Mouse (Mus musculus): ENCODE measurements at regions not wholly inside any gene's neighbourhood (a gene's known extent, or its start where the extent isn't known, plus 50 kb on each side); places are given as distances from the start of the nearest gene placed in this dataset.
"Not testable (repeated sequence)": the region's sequence is repeated elsewhere in the genome, so short reads cannot be mapped to it uniquely, and the experiment has no call there.

- not testable (repeated sequence) for DNase-seq (ENCODE audit: low spot score in 2 of 2)
Measured at GRCm38 (mm10) chr1:23316288-23316687, 81.3 kb downstream of the Ogfrl1 start.

DNA sequence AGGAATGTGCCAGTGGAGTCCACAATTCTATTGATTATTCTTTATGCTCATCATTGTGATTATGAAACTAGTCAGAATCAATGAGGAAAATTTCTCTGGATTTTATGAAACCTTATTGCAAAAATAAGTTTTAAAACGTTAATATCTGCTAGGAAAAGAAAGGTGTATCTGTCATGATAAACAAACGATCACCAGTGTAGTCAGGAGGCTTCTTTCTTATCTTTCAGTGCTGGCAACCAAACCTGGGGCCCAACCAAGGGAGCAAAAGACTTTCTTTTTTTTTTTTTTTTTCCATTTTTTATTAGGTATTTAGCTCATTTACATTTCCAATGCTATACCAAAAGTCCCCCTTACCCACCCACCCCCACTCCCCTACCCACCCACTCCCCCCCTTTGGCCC lies 82.7 kb downstream of the Ogfrl1 start:
- not testable (repeated sequence) for DNase-seq (ENCODE audit: low spot score in 2 of 2)

DNA sequence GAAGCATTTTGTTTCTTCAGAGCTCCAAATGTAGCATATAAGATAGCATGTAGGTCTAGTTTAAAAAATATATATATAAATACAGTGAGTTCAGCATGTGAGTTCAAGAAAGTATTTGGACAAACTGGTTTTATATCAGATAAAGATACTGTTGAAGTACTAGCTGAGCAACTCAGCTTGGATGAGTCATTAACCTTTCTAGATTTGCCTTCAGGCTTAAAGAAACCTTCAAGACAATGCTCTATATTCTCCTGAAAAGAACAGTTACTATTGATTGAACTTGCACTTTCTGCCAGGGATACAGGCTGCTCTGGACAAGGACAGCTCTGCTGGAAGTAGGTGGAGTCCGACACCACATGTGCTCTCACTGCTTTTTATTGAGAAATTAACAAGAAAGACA lies 104.9 kb downstream of the Ogfrl1 start:
- DNase-seq (ENCODE audit: low spot score in 2 of 2) = no peak

DNA sequence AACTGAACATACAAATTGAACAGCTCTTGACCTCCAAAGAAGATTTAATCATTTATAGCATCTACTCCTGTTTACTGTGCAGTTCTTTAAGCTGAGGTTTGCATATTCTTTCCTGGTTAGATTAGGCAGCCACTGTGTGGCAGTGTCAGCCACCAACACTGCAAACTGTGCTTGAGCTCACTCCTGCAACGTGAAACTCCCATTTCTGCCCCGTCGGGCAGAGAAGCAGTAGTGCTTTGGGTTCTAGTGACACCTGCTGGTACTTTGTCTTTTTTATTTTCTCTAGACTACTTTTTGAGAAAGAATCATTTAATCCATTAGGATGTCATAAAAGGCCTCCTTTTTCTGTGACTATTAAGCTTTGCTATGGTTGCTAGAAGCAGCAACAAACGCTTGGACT lies 110.8 kb downstream of the Ogfrl1 start:
- DNase-seq (ENCODE audit: low spot score in 2 of 2) = peak; percentile 29 to 44

DNA sequence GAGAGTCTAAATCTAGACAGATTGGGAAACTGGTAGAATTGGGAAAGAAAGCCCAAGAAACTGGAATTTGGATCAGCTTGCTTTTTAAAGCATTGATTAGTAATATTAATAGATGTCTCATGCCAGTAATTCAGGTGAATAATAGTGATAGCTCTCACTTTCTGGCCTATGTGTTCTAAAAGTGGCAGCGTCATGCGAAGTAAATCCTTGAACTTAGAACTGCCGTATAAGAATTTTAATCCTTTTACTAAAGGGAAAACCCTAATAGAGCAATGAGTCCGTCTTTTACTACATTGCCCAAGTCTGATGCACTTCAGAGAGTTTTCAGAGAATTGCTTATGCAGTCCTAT lies 114.7 kb downstream of the Ogfrl1 start:
- DNase-seq (ENCODE audit: low spot score in 2 of 2) = no peak

GRCm38 (mm10) chr1:23282215-23282869 lies 115.2 kb downstream of the Ogfrl1 start:
- no peak for DNase-seq (ENCODE audit: low spot score in 2 of 2)

GRCm38 (mm10) chr1:23279827-23280226 lies 117.7 kb downstream of the Ogfrl1 start:
- DNase-seq (ENCODE audit: low spot score in 2 of 2) = no peak

- DNase-seq (ENCODE audit: low spot score in 2 of 2) = no peak
Measured at GRCm38 (mm10) chr1:23272077-23272476, 125.5 kb downstream of the Ogfrl1 start.

DNA sequence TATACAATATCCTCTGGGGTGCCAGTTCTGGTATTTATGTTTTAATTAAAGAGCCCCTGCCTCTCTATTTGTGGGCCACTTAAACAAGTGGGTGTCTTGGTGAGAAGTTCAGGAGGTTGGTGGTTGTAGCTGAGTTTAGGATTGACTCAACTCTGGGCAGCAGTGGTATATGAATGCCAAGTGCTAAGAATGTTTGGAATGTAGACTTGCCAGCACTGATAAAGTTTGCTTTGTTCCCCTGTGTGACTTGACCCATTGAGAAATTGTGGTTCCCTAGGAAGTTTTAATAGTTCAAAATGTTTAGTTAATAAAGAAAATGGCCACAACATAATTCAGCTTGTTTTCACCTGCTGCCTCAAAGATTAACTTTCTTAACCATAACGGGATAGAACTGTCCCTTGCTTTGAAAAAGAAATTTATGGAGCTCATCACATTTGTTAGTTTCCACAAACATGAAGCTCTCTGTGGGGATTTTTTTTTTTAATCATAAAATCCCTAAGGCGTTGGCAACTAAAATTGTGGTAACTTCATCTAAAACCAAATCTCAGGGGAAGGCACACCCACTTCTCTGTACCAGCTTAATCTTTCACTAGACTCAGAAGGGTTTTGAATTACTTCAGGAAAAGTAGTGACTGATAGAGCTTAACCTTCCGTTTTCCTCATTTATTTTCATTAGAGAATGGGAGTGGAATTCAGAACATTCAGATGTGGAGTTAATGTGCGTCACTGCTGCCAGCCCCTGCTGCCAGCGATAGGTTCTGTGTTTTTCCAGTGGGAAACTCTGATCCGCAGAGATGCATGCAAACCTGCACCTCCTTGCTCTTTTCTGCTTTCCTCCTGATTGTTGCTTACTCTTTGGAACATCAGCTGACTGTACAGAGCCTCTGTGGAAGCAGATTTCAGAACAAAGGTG lies 126.4 kb downstream of the Ogfrl1 start:
- DNase-seq (ENCODE audit: low spot score in 2 of 2) = no peak

DNA sequence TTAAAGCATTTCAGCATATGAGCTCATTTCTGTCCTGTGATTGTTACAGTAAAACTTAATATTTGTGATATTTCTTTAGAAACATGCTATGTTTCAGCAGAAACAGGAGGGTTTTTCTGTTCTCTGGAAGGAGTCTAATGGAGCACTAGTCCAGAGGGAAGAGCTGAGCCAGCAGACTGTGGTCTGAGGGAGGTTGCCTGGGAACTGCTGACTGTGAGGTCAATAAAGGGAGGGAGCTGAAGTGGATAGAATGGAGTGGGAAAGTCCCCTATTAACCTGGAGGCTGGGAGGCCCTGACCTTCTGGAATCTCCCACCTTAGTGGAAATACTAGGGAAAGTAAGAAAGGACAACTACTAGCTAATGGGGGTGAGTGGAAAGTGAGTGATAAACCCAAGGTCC lies 129.5 kb downstream of the Ogfrl1 start:
- DNase-seq (ENCODE audit: low spot score in 2 of 2) = no peak

DNA sequence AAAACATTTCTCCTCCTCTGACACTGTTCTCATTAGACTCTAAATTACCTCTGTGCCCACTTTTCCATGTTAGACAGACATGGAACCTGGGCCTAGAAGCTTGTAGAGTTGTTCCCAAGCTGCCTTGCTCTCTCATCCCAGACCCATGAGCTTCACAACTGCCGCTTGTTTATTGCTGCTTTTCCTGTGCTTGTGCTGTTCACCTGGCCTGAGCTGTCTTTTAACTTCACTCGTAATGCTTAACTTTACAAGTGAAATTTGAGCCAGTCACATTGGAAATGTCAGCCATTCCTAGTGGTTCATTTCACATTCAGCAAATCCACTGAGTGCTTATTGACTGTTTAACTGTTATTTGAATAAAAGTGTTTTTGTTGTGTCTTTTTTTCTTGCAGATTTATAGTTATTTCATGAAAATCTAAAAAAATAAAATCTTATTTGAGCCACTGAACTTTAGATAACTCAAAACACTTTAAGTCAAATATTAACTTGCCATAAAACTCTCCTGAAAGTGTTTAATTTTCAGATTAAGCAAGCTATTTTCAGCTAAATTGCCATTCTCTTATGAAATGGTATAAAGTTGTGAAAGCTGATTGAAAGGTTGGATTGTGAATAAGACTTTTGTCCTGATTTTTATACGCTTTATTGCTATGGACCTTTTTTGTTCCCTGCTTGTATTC lies 131.9 kb downstream of the Ogfrl1 start:
- no peak for DNase-seq (ENCODE audit: low spot score in 2 of 2)

DNA sequence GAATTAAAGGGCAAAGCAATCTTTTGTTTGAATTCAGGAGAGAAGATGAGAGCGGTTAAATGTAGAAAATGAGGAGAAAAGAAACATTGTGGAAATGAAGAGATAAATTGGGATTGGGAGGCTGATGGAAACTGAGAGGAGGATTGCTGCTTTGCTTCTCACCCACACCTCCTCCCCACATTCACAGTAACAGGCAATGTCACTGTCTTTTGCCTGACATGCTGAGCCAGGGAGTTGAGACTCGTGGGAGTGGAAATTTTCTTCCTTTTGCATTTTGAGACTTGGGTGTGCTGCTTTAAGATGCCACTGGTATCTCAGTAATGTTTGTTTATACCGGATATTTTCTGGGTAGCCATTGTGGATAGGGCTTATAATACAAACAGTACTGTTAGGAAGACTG lies 133.3 kb downstream of the Ogfrl1 start:
- DNase-seq (ENCODE audit: low spot score in 2 of 2) = no peak

- no peak for DNase-seq (ENCODE audit: low spot score in 2 of 2)
Measured at GRCm38 (mm10) chr1:23263798-23264197, 133.8 kb downstream of the Ogfrl1 start.

GRCm38 (mm10) chr1:23261652-23262051 lies 135.9 kb downstream of the Ogfrl1 start:
- no peak for DNase-seq (ENCODE audit: low spot score in 2 of 2)

- no peak for DNase-seq (ENCODE audit: low spot score in 2 of 2)
Measured at GRCm38 (mm10) chr1:23257306-23257895, 140.2 kb downstream of the Ogfrl1 start.

- peak; percentile 64 to 66 for DNase-seq (ENCODE audit: low spot score in 2 of 2)
Measured at GRCm38 (mm10) chr1:23256630-23257001, 141.0 kb downstream of the Ogfrl1 start.

DNA sequence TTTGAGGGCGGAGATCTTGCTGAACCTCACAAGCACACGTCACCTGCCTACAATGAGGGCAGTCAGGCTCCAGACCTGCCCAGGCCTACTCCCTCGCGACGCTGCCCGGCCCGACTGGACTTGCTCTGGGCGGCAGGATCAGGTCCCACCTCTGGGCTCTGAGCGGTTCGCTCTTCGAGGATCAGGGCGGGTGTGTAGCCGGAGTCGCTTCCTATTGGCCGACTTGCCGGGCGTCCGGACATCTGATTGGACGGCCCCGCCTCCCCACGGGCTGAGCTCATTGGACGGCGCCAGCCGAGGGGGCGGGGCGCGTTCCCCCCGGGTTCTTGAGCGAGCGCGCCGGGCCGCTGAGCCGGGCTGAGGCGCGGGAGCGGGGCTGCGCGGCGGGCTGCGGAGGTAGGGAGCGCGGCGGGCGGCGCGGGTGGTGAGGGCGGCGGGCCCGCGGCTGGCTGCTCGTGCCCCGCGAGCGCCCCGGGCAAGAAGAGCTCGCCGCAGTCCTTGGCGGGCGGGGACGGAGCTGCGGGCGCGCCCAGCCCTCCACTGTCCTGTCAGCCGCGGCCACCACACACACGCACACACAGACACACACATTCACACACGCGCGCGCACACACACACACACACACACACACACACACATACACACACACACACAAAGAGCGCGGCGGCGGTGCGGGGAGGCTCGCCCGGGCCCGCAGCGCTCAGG lies 141.5 kb downstream of the Ogfrl1 start:
- DNase-seq (ENCODE audit: low spot score in 2 of 2) = peak; percentile 95 to 97

DNA sequence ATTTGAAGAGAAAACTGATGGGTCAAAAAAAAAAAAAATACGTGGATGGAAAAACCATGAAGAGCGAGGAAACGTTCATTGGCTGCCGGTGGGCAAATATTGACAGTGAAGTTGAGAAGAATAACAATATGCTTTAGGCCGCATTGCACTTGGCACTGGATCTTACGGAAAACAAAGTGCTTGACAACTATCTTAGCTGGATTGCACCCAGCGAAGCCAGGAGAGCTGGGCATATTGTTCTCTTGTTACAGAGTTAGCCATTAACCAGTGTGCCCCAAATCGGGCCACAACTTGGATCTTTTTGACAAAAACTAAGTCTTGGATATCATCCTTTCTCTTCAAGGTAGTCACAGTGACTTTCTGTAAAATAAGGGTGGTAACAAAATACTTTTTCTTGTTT lies 143.3 kb downstream of the Ogfrl1 start:
- no peak for DNase-seq (ENCODE audit: low spot score in 2 of 2)

GRCm38 (mm10) chr1:23231522-23231921 lies 129.5 kb upstream of the 4933415F23Rik start:
- no peak for DNase-seq (ENCODE audit: low spot score in 2 of 2)

DNA sequence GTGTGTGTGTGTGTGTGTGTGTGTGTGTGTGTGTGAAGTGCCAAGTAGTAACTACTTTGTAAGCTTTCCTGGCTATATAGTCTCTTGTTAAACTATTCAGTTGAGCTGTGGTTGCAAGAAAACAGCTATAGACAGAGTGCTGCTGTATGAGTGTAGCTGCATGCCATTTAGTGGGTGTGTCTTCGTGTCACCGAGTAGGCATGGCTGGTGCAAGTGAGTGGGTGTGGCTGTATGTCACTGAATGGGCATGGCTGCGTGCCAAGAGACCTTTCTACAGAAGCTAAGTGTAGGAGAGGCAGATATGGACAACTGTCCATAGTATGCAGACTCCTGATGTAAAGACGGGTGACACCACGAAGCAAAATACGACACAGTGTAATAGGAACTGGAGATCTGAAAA lies 126.4 kb upstream of the 4933415F23Rik start:
- DNase-seq (ENCODE audit: low spot score in 2 of 2) = no peak

DNA sequence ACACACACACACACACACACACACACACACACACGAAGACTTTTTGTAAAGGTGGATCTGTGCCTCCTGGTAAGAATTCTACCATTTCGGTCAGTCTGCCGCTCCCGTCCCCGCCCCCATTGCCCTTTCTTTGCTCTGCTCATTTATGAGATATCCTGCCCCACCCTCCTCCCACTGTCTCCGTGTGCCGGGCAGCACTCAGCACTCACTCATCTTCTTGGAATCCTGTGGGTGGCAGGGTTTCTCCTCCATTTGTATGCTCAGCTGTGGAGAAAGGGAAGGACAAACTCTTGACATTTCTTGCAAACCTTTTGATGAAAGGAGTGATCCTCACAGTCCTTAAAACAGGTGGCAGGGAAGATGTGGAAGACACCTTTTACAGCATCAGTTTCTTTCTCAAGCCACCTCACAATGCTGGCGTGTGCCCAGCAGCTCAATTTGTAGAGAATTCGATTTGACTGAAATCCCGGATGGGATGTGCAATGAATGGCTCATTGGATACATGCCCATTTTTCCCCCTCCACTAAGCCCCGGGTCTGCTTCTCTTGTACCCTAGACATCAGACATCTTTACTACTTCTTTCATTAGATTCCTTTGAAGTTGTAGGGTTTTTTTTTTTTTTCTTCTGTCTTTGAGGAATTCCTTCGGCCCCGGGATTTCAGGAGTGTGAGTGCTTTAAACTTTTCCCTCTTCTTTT lies 112.6 kb upstream of the 4933415F23Rik start:
- DNase-seq (ENCODE audit: low spot score in 2 of 2) = no peak
